Mouse (Mus musculus) lung, adult 2 months (tissue): Measurements from ENCODE around the gene Il25.

ENCODE experiments used
- CTCF ChIP-seq: fragments of 200-500 bp; IDR thresholded peaks from 2 replicates; pipeline ENCODE4 v1.5.1; 2011; ENCODE audit warnings: mild to moderate bottlenecking, low read length, control low read depth; ENCODE audit not compliant: insufficient read depth
- POLR2A ChIP-seq: fragments of 200-500 bp; IDR thresholded peaks from 2 replicates; pipeline ENCODE4 v1.6.1; 2011; ENCODE audit warnings: low read depth, mild to moderate bottlenecking, control low read depth, low read length, borderline replicate concordance; ENCODE audit errors: extremely low read depth

DNA sequence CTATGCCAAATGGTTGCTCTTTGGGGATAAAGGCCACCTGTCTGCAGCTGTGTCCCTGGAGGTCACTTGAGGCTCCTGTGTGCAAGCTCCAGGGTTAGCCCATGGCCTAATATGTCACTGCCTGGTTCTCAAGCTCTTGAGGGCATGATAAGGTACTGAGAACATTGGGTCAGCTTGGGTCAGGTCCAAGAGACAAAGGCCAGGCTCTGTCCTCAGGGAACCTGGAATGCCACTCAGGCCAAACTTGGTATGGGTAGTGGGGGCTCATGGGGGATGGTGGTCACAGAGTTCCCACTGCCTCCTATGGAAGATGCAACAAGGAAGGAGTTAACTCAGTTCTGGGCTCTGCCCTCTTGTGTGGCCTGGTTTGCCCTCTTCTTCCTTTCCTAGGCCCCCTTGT, 35.8 kb downstream of the Il25 start:
- TF ChIP-seq POLR2A (no peak), CTCF (no peak)
